Comparison of ENCODE assay signal across 23 mouse cellular contexts in genomic region chr7:128504091-128504490, GRCm38 (mm10). TPM values are rescaled to one million over a fixed set of nuclear protein-coding genes. Genes with fewer than 3 reads are reported as not detected.
A peak's percentile ranks its signal among the peaks of the same experiment; 100 is the strongest.
DNase-seq lines count a peak whose midpoint lies in the region; TF ChIP-seq lines count a peak whose summit lies in the region.
"Had no signal": no experiment of that assay in that cellular context is flagged by ENCODE, and none has a peak within 500 bp of the region (broad histone marks: within the 10 kb centered on the region; RNA-seq: fewer than 3 reads in every experiment).

No protein-coding gene starts in this region.

- TF ChIP-seq CTCF in thymus, adult 2 months (IDR thresholded peaks at IDR 0.05; ENCODE audit: borderline replicate concordance, control insufficient read depth, extremely low read depth, insufficient read depth, low read length, poor library complexity) = no peak

- 95% methylated on average over 6 of the region's 6 CpGs for WGBS in thymus, adult 2 months

- DNase-seq in heart, adult 11 months = peak; percentile 75
- DNase-seq in heart, postnatal 4 days = no peak
- peak; percentile 48 to 62 for DNase-seq in left cerebral cortex, adult 9 months (ENCODE audit: low spot score in 2 of 2)
- DNase-seq in left cerebral cortex, postnatal 4 days = no peak
- peak; percentile 57 for DNase-seq in layer of hippocampus, adult 9-11 months
- DNase-seq in right cerebral cortex, postnatal 36 days (ENCODE audit: low spot score in 2 of 2) = peak; percentile 60 to 64
- no peak for DNase-seq in thymus, adult 2 months
- no peak for DNase-seq in thymus, adult 18-20 months
- DNase-seq: adrenal gland, postnatal 36 days; cerebellum, adult 2 months; cerebellum, postnatal 36 days; gastrocnemius, adult 2 months; heart, postnatal 10 days; kidney, postnatal 36 days; liver, embryonic 13.5 days; lung, embryonic 14.5 days; lung, postnatal 36 days had no signal

- H3K4me1 ChIP-seq in thymus, adult 2 months (replicated peaks; ENCODE audit: control insufficient read depth, insufficient read depth, low read length) = no peaks in the 10 kb centered on the region
- H3K4me1 ChIP-seq: hindbrain, embryonic 12.5 days; liver, embryonic 13.5 days; neural tube, embryonic 15.5 days had no signal

- no peak overlapping the region for H3K4me3 ChIP-seq in thymus, adult 2 months (ENCODE audit: control insufficient read depth, insufficient read depth, low read length)
- H3K4me3 ChIP-seq: embryonic facial prominence, embryonic 15.5 days; forebrain, embryonic 10.5 days; gastrocnemius, adult 2 months; hindbrain, embryonic 12.5 days; limb, embryonic 13.5 days; liver, embryonic 13.5 days; neural tube, embryonic 15.5 days had no signal

- no peaks in the 10 kb centered on the region for H3K36me3 ChIP-seq in thymus, adult 2 months (ENCODE audit: control insufficient read depth, insufficient read depth, low read length)
- H3K36me3 ChIP-seq: embryonic facial prominence, embryonic 15.5 days; forebrain, embryonic 10.5 days; hindbrain, embryonic 12.5 days; limb, embryonic 13.5 days; liver, embryonic 13.5 days; neural tube, embryonic 15.5 days had no signal

- no peak overlapping the region for H3K27ac ChIP-seq in thymus, adult 2 months (ENCODE audit: control insufficient read depth, insufficient read depth, low read length)
- H3K27ac ChIP-seq: embryonic facial prominence, embryonic 15.5 days; forebrain, embryonic 10.5 days; gastrocnemius, adult 2 months; hindbrain, embryonic 12.5 days; limb, embryonic 13.5 days; liver, embryonic 13.5 days; neural tube, embryonic 15.5 days had no signal

- intact Hi-C loops in left cerebral cortex, postnatal 4 days (cut with DNase I) = no loop called here

- no peaks in the 10 kb centered on the region for H3K27me3 ChIP-seq in thymus, adult 2 months (ENCODE audit: control insufficient read depth, insufficient read depth, low read length)
- H3K27me3 ChIP-seq: CH12.LX; embryonic facial prominence, embryonic 15.5 days; hindbrain, embryonic 12.5 days; limb, embryonic 13.5 days; liver, embryonic 13.5 days; neural tube, embryonic 15.5 days had no signal

- TF ChIP-seq POLR2A in thymus, adult 2 months (IDR thresholded peaks at IDR 0.05; ENCODE audit: control insufficient read depth, extremely low read depth, insufficient read depth, low read length, poor library complexity) = no peak

RNA-seq across cellular contexts. Expression of gene Bag3, which starts 19.3 kb away (rescaled TPM):
- 100 to 1,000 TPM; 111 TPM for total RNA-seq in heart, postnatal 4 days (2021)
- total RNA-seq in left cerebral cortex, postnatal 4 days (2021) = 1 to 10 TPM; 3.8 to 4.4 TPM
- 14.5 and 19.1 TPM in 2 replicates for polyA plus RNA-seq in thymus, adult 2 months (2012; rRNA removed)

RNA-seq across cellular contexts. Expression of gene Tial1, which starts 42.6 kb away (rescaled TPM):
- 10 to 100 TPM; 57.6 to 66.6 TPM for total RNA-seq in heart, postnatal 4 days (2021)
- 100 to 1,000 TPM; 112 to 115 TPM for total RNA-seq in left cerebral cortex, postnatal 4 days (2021)
- polyA plus RNA-seq in thymus, adult 2 months (2012; rRNA removed) = 43.8 and 54.6 TPM in 2 replicates

Comparison
In these comparisons a context has a peak if more than half of its experiments do, and no peak if none do; other contexts are left out.
1. DNase-seq: peak in heart, adult 11 months (single experiment), left cerebral cortex, adult 9 months (2 of 2), layer of hippocampus, adult 9-11 months (single experiment) and right cerebral cortex, postnatal 36 days (2 of 2); none in heart, postnatal 4 days (single experiment), left cerebral cortex, postnatal 4 days (single experiment), thymus, adult 2 months (single experiment) and thymus, adult 18-20 months (0 of 2).
2. RNA of gene Bag3, which starts 19.3 kb away (total RNA-seq): 111 TPM in heart, postnatal 4 days; 3.8 to 4.4 TPM in left cerebral cortex, postnatal 4 days; every median in the first group is over 10 times any median in the second.